In the genomic region with DNA sequence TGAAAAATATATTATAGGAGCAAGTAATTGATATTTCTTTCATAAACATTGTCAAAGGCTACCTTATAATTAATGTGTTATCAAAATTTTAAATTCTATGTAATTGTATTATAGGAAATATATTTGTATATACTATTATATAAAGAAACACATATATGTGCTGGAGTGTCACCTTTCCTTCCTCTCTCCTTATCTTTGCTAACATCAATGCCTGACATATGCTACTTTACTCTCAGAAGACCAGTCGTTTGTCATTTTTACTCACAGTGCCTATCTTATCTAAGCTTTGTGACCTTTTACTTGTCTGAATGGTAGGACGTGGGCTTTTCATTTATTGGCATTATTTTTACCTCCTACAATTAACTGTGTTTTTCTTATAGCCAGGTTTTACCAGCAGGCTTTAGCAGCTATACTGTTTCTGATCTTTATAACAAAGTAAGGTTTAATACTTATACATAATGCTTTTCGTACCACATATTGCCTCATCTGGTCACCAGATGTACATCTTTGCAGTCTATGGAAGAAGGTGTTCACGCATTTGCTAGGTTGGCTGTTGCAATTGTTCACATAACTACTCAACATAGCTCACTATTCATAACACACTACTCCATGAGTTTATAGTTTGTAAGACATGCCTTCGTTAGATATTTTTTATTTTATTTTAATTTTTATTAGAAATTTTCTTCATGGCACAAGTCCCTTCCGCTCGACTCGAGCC, we compare ENCODE assay signal across 23 mouse cellular contexts.
DNase-seq lines count a peak whose midpoint lies in the region; ATAC-seq lines count a peak whose summit lies in the region.
"Had no signal": no experiment of that assay in that cellular context is flagged by ENCODE, and none has a peak within 500 bp of the region (broad histone marks: within the 10 kb centered on the region; RNA-seq: fewer than 3 reads in every experiment).

No protein-coding gene starts in this region.

- no peak for DNase-seq in embryonic facial prominence, embryonic 10.5 days (ENCODE audit: low spot score)
- DNase-seq in embryonic facial prominence, embryonic 14.5 days (ENCODE audit: low spot score), result peak; percentile 5
- DNase-seq in heart, postnatal 10 days, result no peak
- DNase-seq in gastrocnemius, postnatal 36 days, result no peak
- DNase-seq: adrenal gland, adult 2 months; adrenal gland, postnatal 14 days; cerebellum, adult 11-12 months; cerebellum, adult 8-10 months; cerebellum, postnatal 10 days; cerebellum, postnatal 36 days; forebrain, postnatal 0 days; gastrocnemius, postnatal 25 days; heart, adult 2 months had no signal

- no peak overlapping the region for H3K4me3 ChIP-seq in embryonic facial prominence, embryonic 12.5 days
- H3K4me3 ChIP-seq in embryonic facial prominence, embryonic 10.5 days, result no peak overlapping the region
- no peak overlapping the region for H3K4me3 ChIP-seq in embryonic facial prominence, embryonic 14.5 days (ENCODE audit: low read depth, low read length)
- H3K4me3 ChIP-seq in limb, embryonic 13.5 days, result no peak overlapping the region
- H3K4me3 ChIP-seq in intestine, embryonic 15.5 days (replicated peaks), result no peak overlapping the region
- H3K4me3 ChIP-seq: embryonic facial prominence, embryonic 15.5 days; heart, adult 2 months; heart, embryonic 10.5 days; heart, embryonic 13.5 days; hindbrain, embryonic 12.5 days; hindbrain, embryonic 15.5 days had no signal

- H3K4me1 ChIP-seq in embryonic facial prominence, embryonic 12.5 days, result no peaks in the 10 kb centered on the region
- H3K4me1 ChIP-seq in embryonic facial prominence, embryonic 10.5 days, result no peaks in the 10 kb centered on the region
- no peaks in the 10 kb centered on the region for H3K4me1 ChIP-seq in embryonic facial prominence, embryonic 14.5 days (ENCODE audit: control insufficient read depth, insufficient read depth, low read length)
- H3K4me1 ChIP-seq in limb, embryonic 13.5 days, result peaks cover 5% of the 10 kb centered on the region; the same call in 1 of the 2 replicates
- no peaks in the 10 kb centered on the region for H3K4me1 ChIP-seq in intestine, embryonic 15.5 days (replicated peaks)
- H3K4me1 ChIP-seq: embryonic facial prominence, embryonic 15.5 days; heart, embryonic 10.5 days; heart, embryonic 13.5 days; hindbrain, embryonic 12.5 days; hindbrain, embryonic 15.5 days had no signal

- no peak overlapping the region for H3K27ac ChIP-seq in embryonic facial prominence, embryonic 12.5 days
- H3K27ac ChIP-seq in embryonic facial prominence, embryonic 10.5 days (replicated peaks), result no peak overlapping the region
- no peak overlapping the region for H3K27ac ChIP-seq in embryonic facial prominence, embryonic 14.5 days (replicated peaks; ENCODE audit: low read depth, low read length)
- no peak overlapping the region for H3K27ac ChIP-seq in limb, embryonic 13.5 days
- H3K27ac ChIP-seq in intestine, embryonic 15.5 days, result no peak overlapping the region
- H3K27ac ChIP-seq: embryonic facial prominence, embryonic 15.5 days; heart, adult 2 months; heart, embryonic 10.5 days; heart, embryonic 13.5 days; hindbrain, embryonic 12.5 days; hindbrain, embryonic 15.5 days had no signal

- 0 out of 2 replicates have a peak, but pooled peaks have one; percentile 52 for ATAC-seq in embryonic facial prominence, embryonic 12.5 days (ENCODE audit: insufficient number of reproducible peaks, insufficient read depth, low FRiP score, low TSS enrichment)
- ATAC-seq in embryonic facial prominence, embryonic 14.5 days (ENCODE audit: low read depth), result no peak
- ATAC-seq in limb, embryonic 13.5 days (ENCODE audit: low FRiP score, low read depth), result peak; percentile 89
- ATAC-seq in intestine, embryonic 15.5 days, result no peak
- ATAC-seq: CD4-positive, CD25-positive, alpha-beta regulatory T cell, adult 4 months; forebrain, embryonic 14.5 days; forebrain, postnatal 0 days had no signal

- intact Hi-C loops in heart, postnatal 10 days (cut with DNase I), result no loop called here
- intact Hi-C loops in gastrocnemius, postnatal 36 days (cut with DNase I), result no loop called here

- H3K36me3 ChIP-seq in embryonic facial prominence, embryonic 12.5 days, result no peaks in the 10 kb centered on the region
- H3K36me3 ChIP-seq in embryonic facial prominence, embryonic 10.5 days (replicated peaks), result no peaks in the 10 kb centered on the region
- no peaks in the 10 kb centered on the region for H3K36me3 ChIP-seq in embryonic facial prominence, embryonic 14.5 days (ENCODE audit: control insufficient read depth, insufficient read depth, low read length)
- no peaks in the 10 kb centered on the region for H3K36me3 ChIP-seq in limb, embryonic 13.5 days
- no peaks in the 10 kb centered on the region for H3K36me3 ChIP-seq in intestine, embryonic 15.5 days
- H3K36me3 ChIP-seq: embryonic facial prominence, embryonic 15.5 days; heart, embryonic 10.5 days; heart, embryonic 13.5 days; hindbrain, embryonic 12.5 days; hindbrain, embryonic 15.5 days had no signal

- H3K9ac ChIP-seq in embryonic facial prominence, embryonic 12.5 days, result no peak overlapping the region
- H3K9ac ChIP-seq in embryonic facial prominence, embryonic 14.5 days (ENCODE audit: low read depth, low read length), result no peak overlapping the region
- no peak overlapping the region for H3K9ac ChIP-seq in limb, embryonic 13.5 days
- H3K9ac ChIP-seq in intestine, embryonic 15.5 days, result no peak overlapping the region
- H3K9ac ChIP-seq: embryonic facial prominence, embryonic 15.5 days; forebrain, postnatal 0 days; heart, embryonic 13.5 days; hindbrain, embryonic 12.5 days; hindbrain, embryonic 15.5 days had no signal

- H3K4me2 ChIP-seq in embryonic facial prominence, embryonic 12.5 days (replicated peaks), result no peak overlapping the region
- H3K4me2 ChIP-seq in embryonic facial prominence, embryonic 14.5 days (ENCODE audit: low read depth, low read length), result no peak overlapping the region
- no peak overlapping the region for H3K4me2 ChIP-seq in limb, embryonic 13.5 days (replicated peaks)
- H3K4me2 ChIP-seq in intestine, embryonic 15.5 days (replicated peaks), result no peak overlapping the region
- H3K4me2 ChIP-seq: embryonic facial prominence, embryonic 15.5 days; heart, embryonic 13.5 days; hindbrain, embryonic 12.5 days; hindbrain, embryonic 15.5 days had no signal

- H3K27me3 ChIP-seq in embryonic facial prominence, embryonic 12.5 days, result no peaks in the 10 kb centered on the region
- no peaks in the 10 kb centered on the region for H3K27me3 ChIP-seq in embryonic facial prominence, embryonic 10.5 days (replicated peaks; ENCODE audit: low read depth, poor library complexity, severe bottlenecking)
- no peaks in the 10 kb centered on the region for H3K27me3 ChIP-seq in embryonic facial prominence, embryonic 14.5 days (replicated peaks; ENCODE audit: control insufficient read depth, insufficient read depth, low read length)
- no peaks in the 10 kb centered on the region for H3K27me3 ChIP-seq in limb, embryonic 13.5 days
- no peaks in the 10 kb centered on the region for H3K27me3 ChIP-seq in intestine, embryonic 15.5 days (replicated peaks)
- H3K27me3 ChIP-seq: embryonic facial prominence, embryonic 15.5 days; heart, embryonic 13.5 days; hindbrain, embryonic 12.5 days; hindbrain, embryonic 15.5 days had no signal

- WGBS in embryonic facial prominence, embryonic 12.5 days, result 78% methylated on average over 8 of the region's 8 CpGs
- 85% methylated on average over 8 of the region's 8 CpGs for WGBS in embryonic facial prominence, embryonic 10.5 days
- 70% methylated on average over 8 of the region's 8 CpGs for WGBS in embryonic facial prominence, embryonic 14.5 days
- 43% methylated on average over 8 of the region's 8 CpGs for WGBS in limb, embryonic 13.5 days
- WGBS in intestine, embryonic 15.5 days, result 82% methylated on average over 8 of the region's 8 CpGs

- no peaks in the 10 kb centered on the region for H3K9me3 ChIP-seq in embryonic facial prominence, embryonic 12.5 days
- no peaks in the 10 kb centered on the region for H3K9me3 ChIP-seq in embryonic facial prominence, embryonic 10.5 days
- H3K9me3 ChIP-seq in embryonic facial prominence, embryonic 14.5 days (ENCODE audit: control insufficient read depth, low read length), result no peaks in the 10 kb centered on the region
- no peaks in the 10 kb centered on the region for H3K9me3 ChIP-seq in limb, embryonic 13.5 days
- H3K9me3 ChIP-seq in intestine, embryonic 15.5 days, result no peaks in the 10 kb centered on the region
- H3K9me3 ChIP-seq: embryonic facial prominence, embryonic 15.5 days; heart, embryonic 10.5 days; heart, embryonic 13.5 days; hindbrain, embryonic 12.5 days; hindbrain, embryonic 15.5 days had no signal

Comparison
In these comparisons a context has a peak if more than half of its experiments do, and no peak if none do; other contexts are left out.
1. ATAC-seq: peak in embryonic facial prominence, embryonic 12.5 days (single experiment) and limb, embryonic 13.5 days (single experiment); none in embryonic facial prominence, embryonic 14.5 days (single experiment) and intestine, embryonic 15.5 days (single experiment).